14 mouse cellular contexts compared by ENCODE assay signal in the genomic region with DNA sequence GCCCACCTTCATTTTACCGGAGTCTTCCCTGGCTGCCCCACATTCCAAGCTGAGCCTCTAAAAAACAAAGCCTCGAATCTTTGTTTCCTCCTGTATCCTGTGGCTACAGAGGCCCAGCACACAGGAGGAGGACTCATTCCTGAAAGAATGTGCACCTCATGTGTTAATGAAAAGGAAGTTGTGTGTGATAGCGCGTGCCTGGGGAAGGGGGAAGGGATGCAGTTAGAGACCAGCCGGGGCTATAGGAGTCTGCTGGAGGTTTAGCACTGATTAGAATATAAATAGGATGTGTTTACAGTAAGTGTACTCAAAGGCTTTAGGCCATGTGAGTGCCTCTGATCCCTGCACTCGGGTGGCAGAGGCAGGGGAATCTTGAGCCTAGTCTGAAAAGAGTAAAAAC. TPM values are rescaled to one million over a fixed set of nuclear protein-coding genes. Genes with fewer than 3 reads are reported as not detected.
DNase-seq lines count a peak whose midpoint lies in the region; ATAC-seq and TF ChIP-seq lines count a peak whose summit lies in the region.
"Had no signal": no experiment of that assay in that cellular context is flagged by ENCODE, and none has a peak within 500 bp of the region (broad histone marks: within the 10 kb centered on the region; RNA-seq: fewer than 3 reads in every experiment).

No protein-coding gene starts in this region.

- TF ChIP-seq EP300 in liver, postnatal 0 days (IDR thresholded peaks at IDR 0.05; ENCODE audit: low read depth), result no peak

- H3K36me3 ChIP-seq in heart, embryonic 12.5 days, result no peaks in the 10 kb centered on the region
- H3K36me3 ChIP-seq in lung, embryonic 16.5 days (ENCODE audit: control insufficient read depth, insufficient read depth, low read length), result no peaks in the 10 kb centered on the region
- H3K36me3 ChIP-seq in embryonic facial prominence, embryonic 10.5 days (replicated peaks), result no peaks in the 10 kb centered on the region
- H3K36me3 ChIP-seq in liver, postnatal 0 days (replicated peaks; ENCODE audit: insufficient read depth, low read length), result no peaks in the 10 kb centered on the region
- H3K36me3 ChIP-seq: limb, embryonic 12.5 days had no signal

- H3K4me1 ChIP-seq in heart, embryonic 12.5 days (replicated peaks), result peaks cover 45% of the 10 kb centered on the region
- peaks cover 23% of the 10 kb centered on the region for H3K4me1 ChIP-seq in lung, embryonic 16.5 days (replicated peaks; ENCODE audit: control insufficient read depth, insufficient read depth, low read length)
- H3K4me1 ChIP-seq in embryonic facial prominence, embryonic 10.5 days, result peaks cover 35% of the 10 kb centered on the region
- H3K4me1 ChIP-seq in liver, postnatal 0 days (ENCODE audit: insufficient read depth), result peaks cover 3% of the 10 kb centered on the region; the same call in 1 of the 2 replicates

- ATAC-seq in heart, embryonic 12.5 days (ENCODE audit: insufficient number of reproducible peaks, low FRiP score), result peak; percentile 62
- ATAC-seq in lung, embryonic 16.5 days (ENCODE audit: low read depth), result no peak
- peak; percentile 16; the same call in 1 of the 2 replicates for ATAC-seq in liver, postnatal 0 days
- ATAC-seq: midbrain, embryonic 16.5 days had no signal

- no peak overlapping the region for H3K4me3 ChIP-seq in heart, embryonic 12.5 days
- no peak overlapping the region for H3K4me3 ChIP-seq in lung, embryonic 16.5 days (ENCODE audit: low read length)
- no peak overlapping the region for H3K4me3 ChIP-seq in embryonic facial prominence, embryonic 10.5 days
- no peak overlapping the region for H3K4me3 ChIP-seq in liver, postnatal 0 days (ENCODE audit: low read depth, low read length)

- H3K9ac ChIP-seq in heart, embryonic 12.5 days, result no peak overlapping the region
- H3K9ac ChIP-seq in lung, embryonic 16.5 days (ENCODE audit: low read length), result no peak overlapping the region
- no peak overlapping the region for H3K9ac ChIP-seq in liver, postnatal 0 days (replicated peaks)
- H3K9ac ChIP-seq: limb, embryonic 12.5 days had no signal

- H3K4me2 ChIP-seq in heart, embryonic 12.5 days, result no peak overlapping the region
- no peak overlapping the region for H3K4me2 ChIP-seq in lung, embryonic 16.5 days (ENCODE audit: low read depth, low read length)
- no peak overlapping the region for H3K4me2 ChIP-seq in liver, postnatal 0 days (ENCODE audit: low read depth, low read length)

- H3K9me3 ChIP-seq in heart, embryonic 12.5 days (replicated peaks), result no peaks in the 10 kb centered on the region
- no peaks in the 10 kb centered on the region for H3K9me3 ChIP-seq in lung, embryonic 16.5 days (ENCODE audit: control insufficient read depth, low read length)
- no peaks in the 10 kb centered on the region for H3K9me3 ChIP-seq in embryonic facial prominence, embryonic 10.5 days
- H3K9me3 ChIP-seq in liver, postnatal 0 days (ENCODE audit: low read length), result no peaks in the 10 kb centered on the region
- H3K9me3 ChIP-seq: limb, embryonic 12.5 days had no signal

- 9% methylated on average over 6 of the region's 6 CpGs for WGBS in heart, embryonic 12.5 days
- 17% methylated on average over 6 of the region's 6 CpGs for WGBS in lung, embryonic 16.5 days
- WGBS in embryonic facial prominence, embryonic 10.5 days, result 8% methylated on average over 6 of the region's 6 CpGs
- 20% methylated on average over 6 of the region's 6 CpGs for WGBS in liver, postnatal 0 days (ENCODE audit: insufficient replicate concordance)

- H3K27me3 ChIP-seq in heart, embryonic 12.5 days (replicated peaks), result peaks cover 18% of the 10 kb centered on the region
- peaks cover 10% of the 10 kb centered on the region; the same call in 1 of the 2 replicates for H3K27me3 ChIP-seq in lung, embryonic 16.5 days (ENCODE audit: control insufficient read depth, insufficient read depth, low read depth, low read length)
- H3K27me3 ChIP-seq in embryonic facial prominence, embryonic 10.5 days (replicated peaks; ENCODE audit: low read depth, poor library complexity, severe bottlenecking), result peaks cover 68% of the 10 kb centered on the region
- H3K27me3 ChIP-seq in liver, postnatal 0 days (ENCODE audit: insufficient read depth, low read length), result peaks cover 11% of the 10 kb centered on the region
- H3K27me3 ChIP-seq: CH12.LX had no signal

- no peak for DNase-seq in heart, adult 9 months (ENCODE audit: low spot score in 2 of 2)
- no peak for DNase-seq in lung, postnatal 14 days
- peak; percentile 46 for DNase-seq in embryonic facial prominence, embryonic 10.5 days (ENCODE audit: low spot score)
- DNase-seq in liver, postnatal 0 days, result no peak
- no peak for DNase-seq in cerebellum, adult 9-11 months
- no peak for DNase-seq in MN1 (ENCODE audit: low spot score)
- DNase-seq: adrenal gland, adult 2 months; cerebellum, adult 11-12 months; kidney, adult 9 months had no signal

- TF ChIP-seq CTCF in liver, postnatal 0 days (IDR thresholded peaks at IDR 0.05; ENCODE audit: low read depth), result no peak

- peak overlapping the region; percentile 86 for H3K27ac ChIP-seq in heart, embryonic 12.5 days (ENCODE audit: poor library complexity, severe bottlenecking)
- H3K27ac ChIP-seq in lung, embryonic 16.5 days (ENCODE audit: low read length), result peak overlapping the region; percentile 96; the same call in 1 of the 2 replicates
- H3K27ac ChIP-seq in embryonic facial prominence, embryonic 10.5 days (replicated peaks), result no peak overlapping the region
- H3K27ac ChIP-seq in liver, postnatal 0 days (ENCODE audit: low read depth), result peak overlapping the region; percentile 84
- H3K27ac ChIP-seq: limb, embryonic 12.5 days had no signal

RNA-seq across cellular contexts. Expression of a gene that starts 0.8 kb away (rescaled TPM):
- polyA plus RNA-seq in heart, embryonic 12.5 days (2016; fragmentation: Nextera tagmentation; extraction: Ambion mirVana), result 0.83 and 1.4 TPM in 2 replicates
- polyA plus RNA-seq in lung, embryonic 16.5 days (2015; fragmentation: Nextera tagmentation; extraction: Ambion mirVana), result 0.23 and 0.58 TPM in 2 replicates
- polyA plus RNA-seq in embryonic facial prominence, embryonic 10.5 days (2016; fragmentation: Nextera tagmentation; extraction: Ambion mirVana), result 0.12 and 0.26 TPM in 2 replicates
- polyA plus RNA-seq in liver, postnatal 0 days (2015; fragmentation: Nextera tagmentation; extraction: Ambion mirVana), result 0.20 TPM in 1 of 2 replicates, not detected in the other
- polyA plus RNA-seq: adrenal gland, adult 2 months; midbrain, embryonic 16.5 days had no signal

RNA-seq across cellular contexts. Expression of a gene that starts 11.0 kb away (rescaled TPM):
- 25.6 and 28.8 TPM in 2 replicates for polyA plus RNA-seq in heart, embryonic 12.5 days (2016; fragmentation: Nextera tagmentation; extraction: Ambion mirVana)
- polyA plus RNA-seq in lung, embryonic 16.5 days (2015; fragmentation: Nextera tagmentation; extraction: Ambion mirVana), result 50.4 and 51.1 TPM in 2 replicates
- 5.8 and 7.2 TPM in 2 replicates for polyA plus RNA-seq in embryonic facial prominence, embryonic 10.5 days (2016; fragmentation: Nextera tagmentation; extraction: Ambion mirVana)
- 57.0 and 62.1 TPM in 2 replicates for polyA plus RNA-seq in liver, postnatal 0 days (2015; fragmentation: Nextera tagmentation; extraction: Ambion mirVana)

RNA-seq across cellular contexts. Expression of a gene that starts 14.7 kb away (rescaled TPM):
- polyA plus RNA-seq in heart, embryonic 12.5 days (2016; fragmentation: Nextera tagmentation; extraction: Ambion mirVana), result 184 and 202 TPM in 2 replicates
- polyA plus RNA-seq in lung, embryonic 16.5 days (2015; fragmentation: Nextera tagmentation; extraction: Ambion mirVana), result 130 and 145 TPM in 2 replicates
- 58.0 and 59.2 TPM in 2 replicates for polyA plus RNA-seq in embryonic facial prominence, embryonic 10.5 days (2016; fragmentation: Nextera tagmentation; extraction: Ambion mirVana)
- 29.1 and 31.1 TPM in 2 replicates for polyA plus RNA-seq in liver, postnatal 0 days (2015; fragmentation: Nextera tagmentation; extraction: Ambion mirVana)

RNA-seq across cellular contexts. Expression of a gene that starts 16.4 kb away (rescaled TPM):
- 51.8 and 53.4 TPM in 2 replicates for polyA plus RNA-seq in heart, embryonic 12.5 days (2016; fragmentation: Nextera tagmentation; extraction: Ambion mirVana)
- 96.3 and 99.5 TPM in 2 replicates for polyA plus RNA-seq in lung, embryonic 16.5 days (2015; fragmentation: Nextera tagmentation; extraction: Ambion mirVana)
- 76.9 and 80.7 TPM in 2 replicates for polyA plus RNA-seq in embryonic facial prominence, embryonic 10.5 days (2016; fragmentation: Nextera tagmentation; extraction: Ambion mirVana)
- polyA plus RNA-seq in liver, postnatal 0 days (2015; fragmentation: Nextera tagmentation; extraction: Ambion mirVana), result 61.7 and 62.5 TPM in 2 replicates

RNA-seq across cellular contexts. Expression of a gene that starts 32.4 kb away (rescaled TPM):
- polyA plus RNA-seq in heart, embryonic 12.5 days (2016; fragmentation: Nextera tagmentation; extraction: Ambion mirVana), result 0.28 and 0.58 TPM in 2 replicates
- polyA plus RNA-seq in lung, embryonic 16.5 days (2015; fragmentation: Nextera tagmentation; extraction: Ambion mirVana), result 4.4 and 4.5 TPM in 2 replicates
- 0.52 and 0.54 TPM in 2 replicates for polyA plus RNA-seq in embryonic facial prominence, embryonic 10.5 days (2016; fragmentation: Nextera tagmentation; extraction: Ambion mirVana)
- polyA plus RNA-seq in liver, postnatal 0 days (2015; fragmentation: Nextera tagmentation; extraction: Ambion mirVana), result 0.62 and 0.66 TPM in 2 replicates
- polyA plus RNA-seq: midbrain, embryonic 16.5 days had no signal
